In the genomic region with DNA sequence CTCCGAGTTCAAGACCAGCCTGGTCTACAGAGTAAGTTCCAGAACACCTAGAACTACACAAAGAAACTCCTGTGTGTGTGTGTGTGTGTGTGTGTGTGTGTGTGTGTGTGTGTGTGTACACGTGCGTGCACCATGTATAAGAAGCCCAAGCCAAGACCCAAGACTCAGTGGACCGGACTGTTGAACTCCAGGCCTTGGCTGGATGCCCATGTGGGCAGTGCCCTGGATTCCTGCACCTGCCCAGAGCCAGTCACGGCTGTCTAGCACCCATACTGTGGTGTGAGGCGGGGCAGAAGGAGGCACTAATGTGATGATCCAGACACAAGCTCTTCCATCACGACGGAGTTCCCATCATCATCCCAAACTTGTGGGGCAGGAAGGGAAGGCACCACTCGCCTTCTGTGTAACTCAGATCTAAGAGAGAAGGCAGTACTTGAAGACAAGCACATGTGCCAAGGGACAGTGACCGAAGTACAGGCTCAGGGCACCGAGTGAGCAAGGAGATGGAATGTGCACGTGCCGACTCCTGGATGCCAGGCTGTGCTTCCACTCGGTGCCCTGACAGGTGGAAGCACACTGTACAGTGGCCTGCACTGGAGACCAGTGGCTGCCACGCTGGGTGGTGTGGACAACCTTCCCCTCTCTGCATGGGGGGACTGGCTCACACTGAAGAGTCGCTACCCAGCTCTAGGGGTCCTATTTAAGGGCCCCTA, we compare ENCODE assay signal across 23 mouse cellular contexts. TPM values are rescaled to one million over a fixed set of nuclear protein-coding genes. Genes with fewer than 3 reads are reported as not detected.
DNase-seq lines count a peak whose midpoint lies in the region; ATAC-seq and TF ChIP-seq lines count a peak whose summit lies in the region.
"Had no signal": no experiment of that assay in that cellular context is flagged by ENCODE, and none has a peak within 500 bp of the region (broad histone marks: within the 10 kb centered on the region; RNA-seq: fewer than 3 reads in every experiment).

No protein-coding gene starts in this region.

- TF ChIP-seq CTCF in hindbrain, postnatal 0 days (IDR thresholded peaks at IDR 0.05; ENCODE audit: low read depth), result no peak

- H3K36me3 ChIP-seq in hindbrain, postnatal 0 days (ENCODE audit: insufficient read depth, low read length), result peaks cover 27% of the 10 kb centered on the region
- peaks cover 48% of the 10 kb centered on the region for H3K36me3 ChIP-seq in hindbrain, embryonic 10.5 days
- H3K36me3 ChIP-seq in megakaryocyte, embryonic 14.5 days (replicated peaks; ENCODE audit: low read length), result peaks cover 58% of the 10 kb centered on the region

- no peaks in the 10 kb centered on the region for H3K4me1 ChIP-seq in hindbrain, postnatal 0 days (ENCODE audit: insufficient read depth, low read length)
- no peaks in the 10 kb centered on the region for H3K4me1 ChIP-seq in hindbrain, embryonic 10.5 days (replicated peaks)
- H3K4me1 ChIP-seq in megakaryocyte, embryonic 14.5 days, result peaks cover 35% of the 10 kb centered on the region
- H3K4me1 ChIP-seq: embryonic facial prominence, embryonic 15.5 days; forebrain, embryonic 15.5 days; heart, embryonic 10.5 days; intestine, embryonic 15.5 days; lung, embryonic 15.5 days; neural tube, embryonic 12.5 days had no signal

- no peak overlapping the region for H3K4me2 ChIP-seq in hindbrain, postnatal 0 days (ENCODE audit: low read depth, low read length)
- H3K4me2 ChIP-seq: embryonic facial prominence, embryonic 15.5 days; forebrain, embryonic 15.5 days; hindbrain, embryonic 15.5 days; intestine, embryonic 15.5 days; liver, embryonic 15.5 days; lung, embryonic 15.5 days; neural tube, embryonic 12.5 days had no signal

- no peak overlapping the region for H3K4me3 ChIP-seq in hindbrain, postnatal 0 days (ENCODE audit: low read length)
- H3K4me3 ChIP-seq in hindbrain, embryonic 10.5 days, result no peak overlapping the region
- H3K4me3 ChIP-seq in megakaryocyte, embryonic 14.5 days (replicated peaks), result peak overlapping the region; percentile 25
- H3K4me3 ChIP-seq: embryonic facial prominence, embryonic 15.5 days; forebrain, embryonic 15.5 days; heart, embryonic 10.5 days; hindbrain, embryonic 15.5 days; intestine, embryonic 15.5 days; liver, embryonic 15.5 days; lung, embryonic 15.5 days; neural tube, embryonic 12.5 days had no signal

- ATAC-seq in hindbrain, postnatal 0 days, result no peak
- no peak for ATAC-seq in megakaryocyte, adult 5-6 weeks (ENCODE audit: poor library complexity, severe bottlenecking)

- WGBS in hindbrain, postnatal 0 days, result 76% methylated on average over 16 of the region's 16 CpGs
- WGBS in hindbrain, embryonic 10.5 days, result 87% methylated on average over 16 of the region's 16 CpGs

- no peak overlapping the region for H3K27ac ChIP-seq in hindbrain, postnatal 0 days
- no peak overlapping the region; the same call in 1 of the 2 replicates for H3K27ac ChIP-seq in hindbrain, embryonic 10.5 days
- H3K27ac ChIP-seq: embryonic facial prominence, embryonic 15.5 days; forebrain, embryonic 15.5 days; heart, embryonic 10.5 days; hindbrain, embryonic 15.5 days; intestine, embryonic 15.5 days; liver, embryonic 15.5 days; lung, embryonic 15.5 days; neural tube, embryonic 12.5 days had no signal

- H3K9me3 ChIP-seq in hindbrain, postnatal 0 days (ENCODE audit: low read length), result no peaks in the 10 kb centered on the region
- H3K9me3 ChIP-seq in hindbrain, embryonic 10.5 days, result no peaks in the 10 kb centered on the region
- no peaks in the 10 kb centered on the region for H3K9me3 ChIP-seq in megakaryocyte, embryonic 14.5 days
- H3K9me3 ChIP-seq: embryonic facial prominence, embryonic 15.5 days; forebrain, embryonic 15.5 days; heart, embryonic 10.5 days; hindbrain, embryonic 15.5 days; intestine, embryonic 15.5 days; liver, embryonic 15.5 days; lung, embryonic 15.5 days; neural tube, embryonic 12.5 days had no signal

- no peak overlapping the region for H3K9ac ChIP-seq in hindbrain, postnatal 0 days (replicated peaks; ENCODE audit: low read length)
- H3K9ac ChIP-seq: embryonic facial prominence, embryonic 15.5 days; forebrain, embryonic 15.5 days; hindbrain, embryonic 15.5 days; intestine, embryonic 15.5 days; liver, embryonic 15.5 days; lung, embryonic 15.5 days; neural tube, embryonic 12.5 days had no signal

- no peaks in the 10 kb centered on the region for H3K27me3 ChIP-seq in hindbrain, postnatal 0 days (ENCODE audit: insufficient read depth, low read length)
- peaks cover 19% of the 10 kb centered on the region; the same call in 1 of the 2 replicates for H3K27me3 ChIP-seq in hindbrain, embryonic 10.5 days (ENCODE audit: insufficient read depth, poor library complexity, severe bottlenecking)
- peaks cover 19% of the 10 kb centered on the region for H3K27me3 ChIP-seq in megakaryocyte, embryonic 14.5 days (replicated peaks)
- H3K27me3 ChIP-seq: embryonic facial prominence, embryonic 15.5 days; hindbrain, embryonic 15.5 days; intestine, embryonic 15.5 days; liver, embryonic 15.5 days; lung, embryonic 15.5 days; neural tube, embryonic 12.5 days had no signal

- DNase-seq in hindbrain, postnatal 0 days (ENCODE audit: low spot score), result peak; percentile 35
- DNase-seq in hindbrain, embryonic 10.5 days (ENCODE audit: low spot score), result no peak
- peak; percentile 89 for DNase-seq in kidney, adult 9 months
- DNase-seq in kidney, postnatal 25 days, result peak; percentile 84 to 93
- no peak for DNase-seq in layer of hippocampus, postnatal 14 days (ENCODE audit: low spot score in 2 of 2)
- DNase-seq in right cerebral cortex, postnatal 36 days (ENCODE audit: low spot score in 2 of 2), result no peak
- DNase-seq: adrenal gland, postnatal 36 days; gastrocnemius, postnatal 10 days; heart, postnatal 4 days; lung, postnatal 36 days; right cerebral cortex, postnatal 4 days; thymus, adult 2 months; thymus, postnatal 4 days had no signal

RNA-seq across cellular contexts. Expression of a gene that starts 13.4 kb away (rescaled TPM):
- 11.0 and 13.9 TPM in 2 replicates for total RNA-seq in hindbrain, postnatal 0 days (2014; rRNA removed)
- 8.8 and 10.7 TPM in 2 replicates for polyA plus RNA-seq in hindbrain, postnatal 0 days (2015; fragmentation: Nextera tagmentation; extraction: Ambion mirVana)
- 6.9 and 10.2 TPM in 2 replicates for polyA plus RNA-seq in hindbrain, embryonic 10.5 days (2016; fragmentation: Nextera tagmentation; extraction: Ambion mirVana)
- polyA plus RNA-seq in megakaryocyte, embryonic 14.5 days (2012; ENCODE audit: insufficient read depth, low replicate concordance), result 54.5 and 69.6 TPM in 2 replicates
- total RNA-seq in megakaryocyte, adult 5-6 weeks (2015), result 5.4 and 7.0 TPM in 2 replicates
- total RNA-seq in megakaryocyte, adult 5-6 weeks (2017), result 1.8 and 2.9 TPM in 2 replicates
- total RNA-seq in layer of hippocampus, postnatal 14 days (2021), result 1 to 10 TPM; 2.5 to 2.6 TPM

RNA-seq across cellular contexts. Expression of a gene that starts 25.9 kb away (rescaled TPM):
- total RNA-seq in hindbrain, postnatal 0 days (2014; rRNA removed), result 126 and 158 TPM in 2 replicates
- 23.2 and 24.3 TPM in 2 replicates for polyA plus RNA-seq in hindbrain, postnatal 0 days (2015; fragmentation: Nextera tagmentation; extraction: Ambion mirVana)
- polyA plus RNA-seq in hindbrain, embryonic 10.5 days (2016; fragmentation: Nextera tagmentation; extraction: Ambion mirVana), result 34.8 and 39.0 TPM in 2 replicates
- polyA plus RNA-seq in megakaryocyte, embryonic 14.5 days (2012; ENCODE audit: insufficient read depth, low replicate concordance), result 42.9 and 56.6 TPM in 2 replicates
- 25.5 and 41.7 TPM in 2 replicates for total RNA-seq in megakaryocyte, adult 5-6 weeks (2015)
- total RNA-seq in megakaryocyte, adult 5-6 weeks (2017), result 15.9 and 31.2 TPM in 2 replicates
- total RNA-seq in layer of hippocampus, postnatal 14 days (2021), result 10 to 100 TPM; 83.6 to 97.2 TPM

RNA-seq across cellular contexts. Expression of a gene that starts 41.7 kb away (rescaled TPM):
- 12.9 and 13.1 TPM in 2 replicates for total RNA-seq in hindbrain, postnatal 0 days (2014; rRNA removed)
- 6.5 and 7.0 TPM in 2 replicates for polyA plus RNA-seq in hindbrain, postnatal 0 days (2015; fragmentation: Nextera tagmentation; extraction: Ambion mirVana)
- polyA plus RNA-seq in hindbrain, embryonic 10.5 days (2016; fragmentation: Nextera tagmentation; extraction: Ambion mirVana), result 9.9 and 10.1 TPM in 2 replicates
- 26.5 and 40.1 TPM in 2 replicates for polyA plus RNA-seq in megakaryocyte, embryonic 14.5 days (2012; ENCODE audit: insufficient read depth, low replicate concordance)
- 9.7 and 10.1 TPM in 2 replicates for total RNA-seq in megakaryocyte, adult 5-6 weeks (2015)
- 18.2 and 20.9 TPM in 2 replicates for total RNA-seq in megakaryocyte, adult 5-6 weeks (2017)
- total RNA-seq in layer of hippocampus, postnatal 14 days (2021), result 10 to 100 TPM in 1 of 2 experiments, 1 to 10 TPM in 1; 9.4 to 10.4 TPM

Comparison
In these comparisons a context has a peak if more than half of its experiments do, and no peak if none do; other contexts are left out.
1. DNase-seq: peak in hindbrain, postnatal 0 days (single experiment), kidney, adult 9 months (single experiment) and kidney, postnatal 25 days (2 of 2); none in hindbrain, embryonic 10.5 days (single experiment), layer of hippocampus, postnatal 14 days (0 of 2) and right cerebral cortex, postnatal 36 days (0 of 2).